Mouse (Mus musculus) lung, postnatal 0 days (tissue): Measurements from ENCODE around the gene 2310057N15Rik.

ENCODE experiments used
- CTCF ChIP-seq: IDR thresholded peaks from 2 replicates; pipeline ENCODE4 v1.5.1; 2016; ENCODE audit warnings: antibody characterized with exemption, mild to moderate bottlenecking
- EP300 ChIP-seq: IDR thresholded peaks from 2 replicates; pipeline ENCODE4 v1.6.1; 2016; ENCODE audit warnings: antibody characterized with exemption, mild to moderate bottlenecking, control low read depth

GRCm38 (mm10) chr16:88823736-88824135 lies 49.7 kb upstream of the 2310057N15Rik start:
- TF ChIP-seq CTCF (peak; percentile 70), EP300 (no peak)
